Mouse (Mus musculus): Measurements from ENCODE around the gene Dnajb5.

The Dnajb5 gene

DNA sequence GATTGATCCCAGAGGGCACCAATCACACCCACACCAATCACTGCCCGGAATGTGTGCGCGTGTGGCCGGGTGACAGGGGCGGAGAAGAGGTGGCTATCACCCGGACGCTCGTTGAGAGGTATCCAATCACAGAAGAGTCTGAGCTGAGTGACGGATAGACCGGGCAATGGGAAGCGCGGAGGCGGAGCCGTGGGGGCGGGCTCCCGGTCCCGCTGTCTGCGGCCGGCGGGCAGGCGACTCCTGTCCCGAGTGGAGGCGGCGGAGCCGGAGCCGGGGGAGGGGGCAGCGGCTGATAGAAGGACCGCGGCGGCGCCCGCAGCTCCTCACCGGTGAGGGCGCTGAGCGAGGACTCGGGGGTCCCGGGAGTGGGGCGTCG is at the start of gene Dnajb5:
Dnajb5 (plus strand) TSS at position 139 of the 376 bp plus-strand sequence.
- peak; percentile 99 for DNase-seq

DNA sequence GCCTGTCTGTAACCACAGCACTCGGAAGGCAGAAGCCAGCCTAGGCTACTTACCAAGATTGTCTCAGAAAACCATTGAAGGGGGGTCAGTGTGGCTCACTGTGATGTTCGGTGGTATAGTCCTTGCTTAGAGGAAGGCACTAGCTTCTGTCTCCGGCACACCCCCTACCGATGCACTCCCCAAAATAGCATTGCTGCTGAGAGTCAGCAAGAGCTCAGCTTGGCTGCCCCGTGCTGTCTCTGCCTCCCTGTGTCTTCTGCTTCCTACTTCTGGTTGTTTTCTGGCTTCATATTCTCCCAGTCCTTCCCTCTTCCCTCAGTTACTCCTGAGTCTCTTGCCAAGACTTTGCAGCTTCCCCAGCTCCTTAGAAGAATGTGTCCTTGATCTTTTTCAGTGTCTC is 48.7 kb upstream of the Dnajb5 start:
- DNase-seq: no peak

DNA sequence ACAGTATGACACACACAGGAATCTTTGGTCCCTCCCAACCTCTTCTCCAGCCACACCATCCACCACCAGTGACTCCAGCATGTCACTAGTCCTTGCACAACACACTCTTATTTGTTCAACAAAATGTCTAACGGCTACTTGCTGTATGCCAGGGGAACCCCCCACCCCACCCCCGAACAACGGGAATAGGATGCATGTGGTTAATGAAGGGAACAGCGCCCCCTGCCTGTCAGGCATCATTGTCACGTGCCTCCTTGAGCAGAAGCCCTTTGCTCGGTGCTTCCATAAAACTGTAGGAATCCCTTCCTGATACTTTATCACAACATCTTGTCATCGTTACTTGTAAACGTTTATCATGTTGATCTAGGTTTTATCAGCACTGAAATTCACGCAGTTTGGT is 47.4 kb upstream of the Dnajb5 start:
- DNase-seq: no peak

DNA sequence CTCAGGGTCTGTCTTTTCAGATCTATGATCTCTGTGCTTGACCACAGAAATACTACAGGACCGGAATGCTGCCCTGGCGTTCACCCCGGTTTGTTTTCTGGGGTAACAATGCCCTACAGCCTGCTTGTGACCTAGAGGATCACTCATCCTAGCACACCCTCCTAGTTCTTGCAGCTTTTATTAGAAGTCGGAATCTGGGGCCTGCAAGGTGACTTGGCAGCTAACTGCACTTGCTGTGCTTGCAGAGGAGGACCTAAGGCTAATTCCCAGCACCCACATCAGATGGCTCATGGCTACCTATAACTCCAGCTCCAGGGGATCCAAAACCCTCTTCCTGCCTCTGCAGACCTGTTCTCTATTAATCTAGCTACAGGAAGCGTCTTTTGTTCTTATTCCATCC is 46.9 kb upstream of the Dnajb5 start:
- DNase-seq: no peak

DNA sequence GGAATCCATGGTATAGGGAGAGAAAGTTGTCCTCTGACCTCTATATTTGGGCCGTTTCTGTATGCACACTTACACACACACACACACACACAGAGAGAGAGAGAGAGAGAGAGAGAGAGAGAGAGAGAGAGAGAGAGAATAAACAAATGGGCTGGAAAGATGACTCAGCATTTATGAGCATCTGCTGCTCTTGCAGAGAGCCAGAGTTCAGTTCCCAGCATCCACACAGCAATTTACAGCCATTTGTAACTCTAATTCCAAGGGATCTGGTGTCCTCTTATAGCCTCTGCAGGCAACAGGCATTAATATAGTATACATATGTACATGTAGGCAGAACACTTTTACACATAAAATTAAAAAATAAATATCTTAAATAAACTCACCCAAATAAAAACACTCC is 45.7 kb upstream of the Dnajb5 start:
- DNase-seq: no peak

DNA sequence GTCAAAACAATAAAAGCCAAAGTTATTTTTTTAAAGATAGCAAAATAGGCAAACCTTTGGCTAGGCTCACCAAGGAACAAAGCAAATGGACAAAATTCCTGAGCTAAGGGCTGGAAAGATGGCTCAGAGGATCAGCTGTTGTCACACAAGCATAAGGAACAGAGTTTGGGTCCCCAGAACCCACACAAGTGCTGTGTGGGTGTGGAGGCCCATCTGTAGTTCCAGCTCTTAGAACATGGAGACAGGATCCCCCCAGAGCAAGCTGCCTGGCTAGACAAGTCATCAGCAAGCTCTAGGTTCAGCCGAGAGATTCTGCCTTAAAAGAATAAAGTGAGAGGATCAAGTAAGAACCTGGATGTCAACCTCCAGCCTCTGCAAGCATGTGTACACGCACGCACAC is 45.1 kb upstream of the Dnajb5 start:
- no peak for DNase-seq

DNA sequence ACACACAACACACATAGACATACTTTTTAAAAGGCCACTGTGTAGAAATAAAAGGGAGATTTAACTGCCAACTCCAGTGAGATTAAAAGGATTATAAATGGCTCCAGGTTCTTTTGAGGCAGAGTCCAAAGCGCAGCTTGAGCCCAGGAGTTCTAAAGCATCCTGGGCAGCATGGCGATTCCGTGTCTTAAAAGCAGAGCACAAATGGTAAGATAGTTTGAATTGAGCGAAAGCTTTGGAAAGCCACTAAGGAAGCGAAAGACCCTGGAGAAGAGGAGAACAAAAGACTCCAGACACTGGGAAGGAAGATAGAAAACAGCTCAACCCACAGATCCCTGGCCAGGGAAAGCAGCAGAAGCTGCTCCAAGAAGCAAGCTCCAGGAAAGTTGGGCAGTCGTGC is 44.6 kb upstream of the Dnajb5 start:
- DNase-seq: no peak

DNA sequence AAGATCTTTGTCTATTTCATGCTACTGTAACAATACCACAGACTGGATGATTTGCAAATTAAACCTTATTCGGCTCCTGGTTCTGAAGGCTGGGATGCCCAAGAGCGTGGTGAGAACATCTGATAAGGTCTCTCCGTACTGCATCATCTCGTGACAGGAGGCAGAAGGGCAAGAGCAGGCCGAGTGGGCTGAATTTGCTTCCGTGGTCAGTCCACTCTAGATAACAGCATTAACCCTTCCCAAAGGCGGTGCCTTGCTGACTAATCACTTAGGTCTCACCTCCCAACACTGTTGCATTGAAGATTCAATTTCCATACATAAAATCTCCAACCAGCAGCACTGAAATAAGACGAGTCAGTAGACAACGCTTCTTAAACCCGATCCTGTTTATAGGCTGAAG is 36.2 kb upstream of the Dnajb5 start:
- no peak for DNase-seq

DNA sequence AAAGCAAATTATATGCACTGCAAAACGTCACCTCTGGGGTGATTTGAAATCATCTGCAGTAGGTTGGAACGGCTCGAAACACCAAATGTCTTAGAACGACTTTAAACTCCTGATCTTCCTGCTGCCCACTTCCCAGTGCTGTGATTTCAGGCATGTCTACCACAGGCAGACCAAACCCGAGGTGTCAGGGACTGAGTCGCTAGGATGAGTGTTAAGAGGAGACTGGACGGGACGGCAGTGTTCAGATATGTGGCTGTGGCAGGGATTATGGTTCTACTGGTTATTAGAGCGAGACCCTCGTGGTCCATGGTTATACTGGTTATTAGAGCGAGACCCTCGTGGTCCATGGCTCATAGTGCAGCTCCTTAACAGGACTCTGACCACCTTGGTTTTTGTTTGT is 34.3 kb upstream of the Dnajb5 start:
- no peak for DNase-seq

DNA sequence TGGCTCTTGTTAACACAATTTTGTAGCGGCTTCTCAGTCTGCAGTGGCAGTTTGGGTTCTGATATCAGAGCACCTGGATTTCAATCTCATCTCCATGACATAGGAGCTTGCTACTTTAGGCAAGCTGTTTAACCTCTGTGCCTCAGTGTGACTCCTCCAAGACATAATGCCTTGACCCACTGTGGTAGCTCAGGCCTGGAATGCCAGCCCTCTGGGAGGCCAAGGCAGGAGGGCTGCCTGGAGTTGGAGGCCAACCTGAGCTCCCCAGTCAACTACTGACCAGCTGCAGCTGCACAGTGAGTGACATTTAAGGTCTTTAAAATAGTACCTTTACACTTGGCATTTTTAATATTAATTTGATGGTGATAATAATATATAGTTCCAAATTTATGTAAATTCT is 33.6 kb upstream of the Dnajb5 start:
- DNase-seq: no peak

DNA sequence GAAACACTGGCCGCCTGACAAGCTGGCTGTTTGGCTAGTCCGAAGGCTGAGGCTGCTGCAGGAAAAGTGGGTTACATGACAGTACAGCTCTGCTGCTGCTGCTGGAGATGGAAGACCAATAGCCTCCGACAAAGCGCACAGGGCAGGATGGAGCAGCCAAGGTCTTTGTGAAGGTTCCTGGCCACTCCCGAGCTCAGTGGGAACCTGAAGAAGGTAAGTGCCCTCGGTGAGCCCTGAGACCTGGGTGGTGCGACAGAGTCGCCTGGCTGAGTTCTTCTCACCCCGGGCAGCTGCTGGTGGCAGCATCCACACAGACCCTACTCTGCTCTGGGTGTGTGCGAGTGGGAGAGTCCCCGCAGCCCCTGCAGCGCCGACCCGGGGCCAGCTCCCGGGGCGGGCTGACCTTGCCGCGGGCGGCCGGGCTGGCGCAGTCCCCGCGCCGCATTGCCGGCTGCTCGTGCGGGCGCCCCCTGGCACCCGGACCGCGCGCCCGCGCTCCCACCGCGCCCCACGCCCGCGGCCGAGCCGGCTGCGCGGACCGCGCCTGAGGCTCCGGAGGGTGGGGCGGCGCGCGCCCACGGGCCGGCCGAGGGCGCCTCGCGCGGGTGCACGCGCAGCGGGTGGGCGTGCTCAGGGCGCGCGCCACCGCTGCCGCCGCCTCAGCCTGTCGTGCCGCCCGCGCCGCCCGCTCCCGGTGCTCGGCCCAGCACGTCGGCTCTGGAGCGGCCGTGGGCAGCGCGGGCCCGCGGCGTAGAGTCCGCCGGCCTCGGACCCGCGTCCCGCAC is 32.8 kb upstream of the Dnajb5 start, which contains the start of gene Phf24:
Phf24 (plus strand) TSS at position 44 of the 785 bp plus-strand sequence.
- DNase-seq: peak; percentile 66

DNA sequence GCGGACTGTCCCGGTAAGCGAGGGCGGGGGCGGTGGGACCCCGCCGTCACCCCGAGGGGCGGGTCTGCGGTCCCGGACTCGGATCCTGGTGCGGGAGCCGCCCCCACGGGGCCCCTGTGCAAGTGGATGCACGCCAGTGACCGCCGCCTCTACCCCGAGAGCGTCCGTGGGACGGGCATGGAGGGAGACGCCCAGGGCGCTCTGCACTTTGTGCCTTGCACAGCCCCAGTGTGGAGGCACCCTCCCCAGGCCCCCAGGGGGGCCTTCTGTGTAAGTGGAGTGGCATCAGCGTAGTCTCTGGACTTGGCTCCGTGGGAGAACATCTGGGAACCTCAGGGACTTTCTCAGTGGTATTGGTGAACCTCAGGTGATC is 32.2 kb upstream of the Dnajb5 start:
- peak; percentile 52 for DNase-seq

DNA sequence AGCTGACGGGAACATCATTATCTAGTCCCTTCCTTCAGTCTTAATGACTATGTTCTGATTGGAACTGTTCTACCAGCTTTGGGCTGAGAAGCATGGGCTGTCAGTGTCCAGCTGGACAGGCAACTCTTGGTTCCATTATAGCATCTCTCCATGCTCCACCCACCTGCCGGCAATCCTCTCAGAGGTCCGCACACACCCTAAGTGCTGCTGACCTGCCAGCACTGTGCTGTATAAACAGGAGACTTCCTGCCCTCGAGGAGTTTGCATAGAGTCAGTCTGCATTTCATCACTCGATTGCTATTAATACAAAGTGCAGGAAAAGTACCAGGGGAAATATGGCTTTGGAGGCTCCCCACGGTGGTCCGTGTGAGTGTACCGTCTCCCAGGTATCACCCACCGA is 28.9 kb upstream of the Dnajb5 start:
- peak; percentile 13 for DNase-seq

DNA sequence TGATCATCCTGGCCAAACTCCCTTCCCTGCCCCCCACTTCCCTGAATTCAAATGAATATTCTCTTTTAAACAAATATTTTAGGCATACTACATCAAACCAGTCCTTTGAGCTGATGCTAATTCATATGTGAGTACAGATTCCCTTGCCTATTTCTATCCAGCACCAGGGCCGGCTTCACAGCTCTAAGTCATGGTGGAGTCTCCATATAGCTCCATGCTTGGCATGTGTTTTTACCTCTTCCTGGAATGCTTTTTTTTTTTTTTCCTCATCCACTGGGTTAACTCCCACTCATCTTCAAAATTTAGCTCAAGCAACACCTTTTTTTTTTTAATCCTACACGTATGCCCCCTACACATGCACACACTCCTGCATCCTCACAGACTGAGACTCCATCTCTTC is 28.1 kb upstream of the Dnajb5 start:
- peak; percentile 43 for DNase-seq

DNA sequence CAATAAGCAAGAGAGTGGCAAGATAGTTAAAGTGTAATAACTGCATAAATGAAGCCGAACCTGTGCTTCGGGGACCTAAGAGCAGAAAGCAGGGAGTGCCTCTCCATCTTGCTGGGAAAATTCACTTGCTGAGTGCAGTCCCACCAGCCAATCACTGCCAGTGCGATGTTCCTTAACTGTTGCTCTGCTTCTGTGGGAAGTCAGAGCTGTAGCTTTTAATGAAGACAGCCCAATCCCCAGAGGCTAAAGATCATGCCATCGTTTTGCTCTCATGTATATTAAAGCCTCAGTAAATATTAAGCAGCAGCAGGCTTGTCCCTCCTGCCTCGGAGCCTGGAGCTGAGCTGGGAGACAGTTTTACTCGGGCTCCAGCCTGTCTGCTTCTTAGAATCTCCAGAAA is 27.6 kb upstream of the Dnajb5 start:
- DNase-seq: peak; percentile 22

DNA sequence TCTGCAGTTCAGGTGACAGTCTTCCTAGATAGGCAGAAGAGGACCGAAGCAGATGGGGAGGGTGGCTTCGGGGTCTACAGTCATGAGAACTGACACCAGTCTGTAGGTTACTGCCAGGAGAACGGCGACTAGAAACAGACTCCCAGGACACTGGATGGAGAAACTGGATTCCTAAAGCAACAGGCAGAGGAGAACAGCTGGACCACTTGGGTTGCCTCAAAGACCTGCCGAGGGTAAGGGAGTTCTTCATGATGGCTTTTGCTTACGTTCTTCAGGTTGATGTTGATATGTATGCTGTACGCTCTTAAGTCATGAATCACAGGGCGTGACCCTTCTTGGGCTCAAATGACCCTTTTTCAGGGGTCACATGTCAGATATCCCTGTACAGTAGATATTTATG is 27.2 kb upstream of the Dnajb5 start:
- DNase-seq: no peak

DNA sequence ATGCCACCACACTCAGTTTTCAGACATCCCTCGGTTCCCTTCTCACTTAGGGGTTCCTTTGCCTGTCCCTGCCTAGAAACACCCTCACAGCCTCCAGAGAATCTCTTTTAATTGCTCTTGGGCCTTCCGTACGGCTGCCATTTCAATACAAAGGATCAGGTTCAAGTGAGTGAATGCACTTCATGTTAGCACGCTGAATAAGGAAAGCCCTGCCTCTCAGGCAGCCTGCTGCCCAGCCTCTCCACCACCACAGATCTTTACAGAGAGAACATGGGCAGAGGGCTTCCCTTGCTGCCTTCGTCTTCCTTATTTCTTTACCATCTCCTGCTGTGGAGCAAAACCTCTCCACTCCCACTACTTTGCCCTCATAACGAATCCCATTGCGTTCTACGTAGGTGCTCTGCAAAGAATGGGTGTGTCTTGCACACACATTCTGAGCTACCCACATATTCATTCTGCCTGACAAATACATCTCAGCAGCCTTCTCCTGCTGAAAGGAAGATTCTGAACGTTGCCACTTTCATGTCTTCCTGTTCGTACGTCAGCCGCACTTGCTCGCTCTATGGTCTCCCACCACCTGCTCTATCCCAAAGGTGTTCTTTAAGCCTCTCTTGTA is 25.4 kb upstream of the Dnajb5 start:
- DNase-seq: peak; percentile 21

DNA sequence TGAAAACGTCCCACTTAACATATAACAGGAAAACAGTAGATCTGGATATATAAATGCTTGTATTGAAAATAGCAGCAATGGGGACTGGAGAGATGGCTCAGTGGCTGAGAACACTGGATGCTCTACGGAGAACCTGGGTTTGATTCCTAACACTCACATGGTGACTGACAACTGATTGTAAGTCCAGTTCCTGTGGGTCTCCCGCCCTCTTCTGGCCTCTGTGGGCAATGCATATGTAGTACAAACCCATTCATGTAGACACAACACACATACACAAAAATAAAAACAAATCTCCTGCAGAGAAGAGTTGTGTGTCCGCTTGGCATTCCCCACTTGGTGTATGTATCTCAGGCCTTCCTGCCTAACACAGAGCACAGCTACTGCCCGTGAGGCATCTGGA is 21.4 kb upstream of the Dnajb5 start:
- DNase-seq: no peak

DNA sequence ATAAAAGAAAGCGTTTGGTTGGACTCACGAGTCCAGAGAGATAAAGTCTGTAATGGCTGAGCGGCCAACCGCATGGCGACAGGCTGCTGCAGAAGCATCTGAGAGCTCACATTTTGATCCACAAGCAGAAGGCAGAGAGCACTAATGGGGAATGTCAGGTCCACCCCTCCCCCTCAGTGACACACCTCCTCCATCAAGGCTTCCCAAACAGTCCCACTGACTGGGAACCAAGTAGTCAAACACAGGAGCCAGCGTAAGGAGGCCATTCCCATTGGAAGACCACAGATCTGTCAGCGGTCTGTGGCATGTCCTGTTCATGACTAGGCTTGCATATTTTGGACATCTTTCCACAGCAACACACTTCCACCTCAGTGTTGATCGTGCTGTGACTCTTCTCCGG is 20.7 kb upstream of the Dnajb5 start:
- no peak for DNase-seq

DNA sequence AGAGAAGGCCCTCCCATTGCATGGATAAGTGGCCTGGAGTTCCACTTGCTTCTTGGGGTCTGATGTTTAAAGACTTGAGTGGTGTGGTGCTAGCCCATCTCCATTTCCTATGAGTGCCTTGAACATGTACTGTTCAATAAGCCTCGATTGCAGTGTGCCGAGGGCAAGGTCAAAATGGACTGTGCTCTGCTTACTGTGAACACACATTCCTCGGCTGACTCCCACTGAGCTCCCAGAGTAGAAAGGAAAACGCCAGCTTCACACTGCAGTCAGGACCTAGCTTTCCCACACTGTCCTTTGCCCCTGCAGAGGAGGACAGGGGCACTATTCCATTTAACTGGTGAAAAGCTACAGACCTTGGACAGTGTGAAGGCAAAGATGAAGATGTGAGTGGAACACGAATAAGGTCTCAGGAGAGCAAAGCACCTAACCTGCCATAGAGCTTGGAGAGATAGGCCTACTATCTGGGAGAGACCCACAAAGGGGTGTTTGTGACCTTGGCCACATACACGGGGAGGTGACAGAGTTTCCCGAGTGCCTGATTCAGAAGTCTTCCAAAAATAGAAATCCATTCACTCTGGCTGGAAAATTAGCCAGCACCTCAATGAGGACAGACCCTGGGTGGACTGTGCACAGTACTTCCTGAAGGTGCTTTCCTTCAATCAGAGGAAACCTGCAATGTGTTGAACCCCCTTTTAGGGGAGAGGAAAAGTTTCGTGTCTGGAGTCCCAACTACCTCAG is 17.2 kb upstream of the Dnajb5 start:
- no peak for DNase-seq

DNA sequence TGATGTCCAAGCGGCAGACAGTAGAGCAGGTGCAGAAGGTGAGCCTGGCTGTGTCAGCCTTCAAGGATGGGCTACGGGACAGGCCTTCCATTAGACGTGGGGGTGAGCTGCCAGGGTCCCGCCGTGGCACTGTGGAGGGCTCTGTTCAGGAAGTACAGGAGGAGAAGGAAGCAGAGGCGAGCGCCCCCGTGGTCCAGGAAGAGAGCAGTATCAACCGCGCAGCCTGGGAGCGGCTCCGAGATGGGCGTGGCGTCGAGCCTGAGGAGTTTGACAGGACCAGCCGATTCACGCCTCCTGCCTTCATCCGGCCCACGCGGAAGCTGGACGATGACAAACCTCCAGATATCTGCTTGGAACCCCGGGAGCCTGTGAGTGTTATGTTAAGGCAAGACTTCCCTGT is 16.0 kb upstream of the Dnajb5 start:
- peak; percentile 68 for DNase-seq

DNA sequence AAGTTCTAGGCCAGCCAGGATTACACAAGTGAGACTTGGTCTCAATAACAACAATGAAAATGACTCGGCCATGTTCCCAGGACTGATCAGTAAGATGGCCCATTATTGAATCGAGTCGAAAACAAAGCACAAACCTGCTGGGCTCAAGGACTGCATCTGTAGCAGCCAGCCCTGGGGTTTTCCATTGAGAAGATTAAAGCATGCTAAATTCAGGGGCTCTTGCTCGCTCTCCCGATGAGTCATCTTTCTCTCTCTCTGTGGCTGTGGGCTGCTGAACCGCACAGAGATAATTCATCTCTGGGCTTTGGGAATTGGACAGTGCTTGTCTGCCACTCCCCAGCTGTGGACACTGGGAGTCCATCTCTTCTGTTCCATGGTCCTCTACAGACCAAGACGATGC is 8.2 kb upstream of the Dnajb5 start:
- DNase-seq: no peak

DNA sequence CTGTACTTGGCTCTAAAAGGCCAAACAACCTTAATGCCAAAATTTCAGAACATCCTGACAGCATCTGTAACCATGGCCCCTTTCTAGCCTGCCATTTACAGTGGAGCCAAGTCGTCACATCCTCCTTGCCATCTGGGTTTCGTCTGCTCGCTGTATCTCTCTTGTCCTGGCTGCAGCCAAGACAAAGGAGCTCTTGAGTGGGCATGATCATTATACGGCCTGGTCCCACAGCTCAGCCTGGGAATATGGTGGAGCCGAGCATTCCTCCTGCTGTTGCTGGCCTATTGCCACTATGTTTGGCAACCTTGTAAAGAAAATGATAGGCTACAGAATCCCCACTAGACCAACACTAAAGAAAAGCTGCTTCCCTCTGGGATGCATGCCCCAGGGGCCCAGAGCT is 6.3 kb upstream of the Dnajb5 start:
- no peak for DNase-seq

DNA sequence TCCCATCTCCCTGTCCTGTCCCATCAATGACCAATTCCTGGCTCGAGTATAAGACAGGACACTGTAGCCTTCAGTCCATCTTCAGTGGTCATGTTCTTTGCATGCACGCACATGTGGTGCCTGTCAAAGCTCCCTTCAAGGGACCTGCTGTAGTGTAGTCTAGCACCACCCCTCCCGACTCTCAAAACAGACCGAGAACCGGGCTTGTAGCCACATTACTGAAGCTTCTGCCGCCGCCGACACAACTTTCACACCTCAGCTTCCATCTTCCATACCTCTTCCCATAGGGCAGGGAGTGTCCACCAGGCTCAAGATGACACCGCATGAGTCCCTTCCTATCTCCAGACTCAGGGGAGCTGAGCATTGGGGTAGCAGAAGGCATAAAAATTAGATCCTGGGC is 5.4 kb upstream of the Dnajb5 start:
- no peak for DNase-seq
